Mouse (Mus musculus) megakaryocyte, embryonic 14.5 days (primary cell): ENCODE measurements around the gene Sept9. TPM values are rescaled to one million over a fixed set of nuclear protein-coding genes. Genes with fewer than 3 reads are reported as not detected.

Experiments
- H3K27me3 ChIP-seq: replicated peaks from 2 replicates; pipeline ENCODE3; 2012; ENCODE audit warnings: inconsistent platforms
- H3K36me3 ChIP-seq: replicated peaks from 2 replicates; pipeline ENCODE3; 2012; ENCODE audit warnings: low read length, inconsistent platforms, mixed read lengths
- H3K4me1 ChIP-seq: 2 replicates; pipeline ENCODE4 v1.6.1; 2012; ENCODE audit warnings: inconsistent platforms
- H3K4me3 ChIP-seq: replicated peaks from 2 replicates; pipeline ENCODE3; 2012; ENCODE audit warnings: moderate library complexity, mild to moderate bottlenecking, inconsistent platforms
- H3K9me3 ChIP-seq: 2 replicates; pipeline ENCODE4 v1.6.1; 2012; ENCODE audit warnings: inconsistent platforms
- FLI1 ChIP-seq: IDR thresholded peaks from 2 replicates; pipeline ENCODE4 v1.6.1; 2012; ENCODE audit warnings: low read length, inconsistent platforms, mixed read lengths
- GATA1 ChIP-seq: IDR thresholded peaks from 3 replicates; pipeline ENCODE4 v1.6.1; 2012; ENCODE audit warnings: mixed read lengths, low read length, inconsistent platforms, borderline replicate concordance
- polyA plus RNA-seq: library from polyadenylated mRNA; stranded (reverse); fragments of >175 nt; gene quantifications from 2 replicates; pipeline ENCODE4 v1.2.3, GENCODE M21; 2012; ENCODE audit warnings: low replicate concordance; ENCODE audit not compliant: insufficient read depth

Sept9 gene
- polyA plus RNA-seq, 1 experiment, result 618 TPM

DNA sequence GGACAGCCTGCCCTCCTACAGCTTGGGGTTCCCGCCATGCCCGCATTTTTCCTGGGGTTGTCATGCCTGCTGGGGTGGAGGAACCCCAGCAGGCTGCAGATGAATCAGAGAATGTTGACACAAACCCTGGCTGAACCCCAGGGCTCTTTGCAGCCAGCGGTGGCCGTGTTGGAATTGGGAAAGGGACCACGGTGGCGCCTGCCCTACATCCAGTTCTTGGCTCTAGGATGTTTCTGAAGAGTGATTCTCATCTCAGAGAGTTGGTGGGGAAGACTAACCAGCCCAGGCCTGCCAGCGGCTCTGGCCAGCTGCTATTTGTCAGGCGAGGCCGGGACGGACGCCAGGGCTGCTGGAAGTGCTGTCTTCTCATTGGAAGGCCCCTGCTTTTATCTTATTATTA, 115.8 kb downstream of the Sept9 start:
- Histone ChIP-seq H3K4me3 (no peak overlapping the region), H3K27me3 (no peaks in the 10 kb centered on the region), H3K36me3 (peaks cover 49% of the 10 kb centered on the region), H3K4me1 (peaks cover 100% of the 10 kb centered on the region), H3K9me3 (no peaks in the 10 kb centered on the region)
- TF ChIP-seq FLI1 (no peak), GATA1 (no peak)

DNA sequence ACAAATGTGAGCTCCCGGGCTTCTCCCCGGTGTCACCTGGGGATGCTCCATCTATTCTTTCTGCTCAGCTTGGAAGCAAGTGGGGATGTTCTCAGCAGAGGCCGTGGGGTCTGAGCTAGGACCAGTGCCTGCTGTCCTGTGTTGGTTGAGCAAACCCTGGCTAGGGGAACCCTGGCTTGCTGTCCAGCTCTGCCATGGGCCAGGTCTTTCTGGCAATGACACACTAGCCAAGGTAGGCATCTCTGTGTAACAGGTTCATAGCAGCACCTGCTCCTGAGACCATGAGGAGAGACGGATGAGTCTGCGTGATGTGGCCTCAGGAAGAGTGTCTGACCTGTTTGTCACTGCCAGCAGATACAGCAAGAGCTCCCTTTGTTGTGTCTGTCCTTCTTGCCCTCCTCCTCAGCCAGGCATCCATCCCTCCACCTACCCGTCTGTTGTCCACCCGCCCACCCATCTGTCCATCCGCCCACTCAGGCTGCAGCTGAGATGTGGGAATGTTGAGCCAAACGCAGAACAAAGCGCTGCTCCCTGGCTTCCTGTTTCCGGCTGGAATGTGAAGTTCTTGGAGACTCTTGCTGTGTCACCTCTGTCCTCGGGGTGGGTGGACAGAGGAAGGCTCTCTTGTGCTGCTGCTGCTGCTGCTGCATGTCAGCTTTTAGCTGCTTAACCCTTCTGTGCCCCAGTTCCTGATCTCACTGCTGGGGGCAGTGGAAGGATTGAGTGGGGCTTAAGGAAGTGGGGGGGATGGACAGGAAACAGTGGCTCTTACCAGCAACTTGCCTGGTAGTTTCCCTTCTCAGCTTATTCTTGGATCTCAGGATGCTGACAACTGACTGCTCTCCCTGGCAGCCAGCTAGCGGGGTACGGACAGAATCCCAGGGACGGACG, 117.2 kb downstream of the Sept9 start:
- no peaks in the 10 kb centered on the region for H3K9me3 ChIP-seq
- no peaks in the 10 kb centered on the region for H3K27me3 ChIP-seq
- peaks cover 38% of the 10 kb centered on the region for H3K36me3 ChIP-seq
- peaks cover 100% of the 10 kb centered on the region for H3K4me1 ChIP-seq
- TF ChIP-seq FLI1, result no peak
- TF ChIP-seq GATA1, result no peak
- peak overlapping the region; percentile 89 for H3K4me3 ChIP-seq

DNA sequence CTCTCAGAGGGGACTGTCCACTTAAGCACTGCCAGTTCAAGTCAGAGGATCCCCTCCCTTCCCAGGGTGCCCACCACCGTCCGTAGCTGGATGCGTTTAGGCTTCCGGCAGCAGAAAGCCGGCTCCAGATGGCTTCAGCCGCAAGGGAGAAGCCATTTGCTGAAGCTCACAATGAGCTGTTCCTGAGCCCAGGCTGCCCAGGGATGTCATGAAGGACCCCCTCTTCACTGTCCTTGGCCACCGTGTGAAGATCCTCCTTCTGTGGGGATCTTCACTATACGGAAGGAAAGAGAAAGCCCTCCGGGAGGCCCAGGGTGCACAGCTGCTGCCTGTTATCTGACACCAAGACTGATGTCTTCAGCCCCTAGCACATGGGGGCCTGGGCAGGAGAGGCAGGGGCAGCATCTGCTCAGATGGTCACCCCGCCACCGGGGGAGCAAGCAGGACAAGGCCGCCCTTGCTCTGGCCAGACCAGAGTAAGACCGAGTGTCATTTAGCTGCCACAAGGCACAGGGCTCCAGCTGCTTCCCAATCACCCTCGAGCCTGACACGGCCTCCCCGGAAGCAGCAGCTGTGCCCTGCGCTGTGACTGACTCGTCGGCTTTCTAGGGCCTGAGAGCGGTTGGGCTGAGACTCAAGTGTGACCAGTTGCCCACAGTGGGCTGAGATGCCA, 118.1 kb downstream of the Sept9 start:
- TF ChIP-seq FLI1, result no peak
- TF ChIP-seq GATA1, result no peak
- Histone ChIP-seq H3K9me3 (no peaks in the 10 kb centered on the region), H3K27me3 (no peaks in the 10 kb centered on the region), H3K4me3 (peak overlapping the region; percentile 89), H3K4me1 (peaks cover 100% of the 10 kb centered on the region), H3K36me3 (peaks cover 34% of the 10 kb centered on the region)

DNA sequence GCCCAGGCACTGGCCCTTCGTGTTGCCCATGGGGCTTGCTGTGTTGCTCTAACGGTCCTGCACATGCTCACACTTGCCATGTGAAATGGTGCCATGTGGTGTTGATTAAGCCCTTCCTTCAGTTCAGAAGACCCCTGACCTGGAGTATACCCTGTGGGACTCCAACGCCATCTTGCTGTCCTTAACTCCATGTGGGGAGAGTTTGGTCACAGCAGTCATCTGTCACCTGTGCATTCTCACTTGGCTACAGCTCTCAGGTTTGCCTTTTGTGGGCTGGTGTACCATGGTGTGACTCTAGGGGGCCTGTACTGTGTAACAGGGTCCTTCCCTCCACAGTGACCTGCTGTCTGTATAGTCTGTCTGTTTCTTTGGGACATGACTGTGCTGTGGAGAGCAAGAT, 118.7 kb downstream of the Sept9 start:
- no peaks in the 10 kb centered on the region for H3K27me3 ChIP-seq
- peaks cover 29% of the 10 kb centered on the region for H3K36me3 ChIP-seq
- no peaks in the 10 kb centered on the region for H3K9me3 ChIP-seq
- peaks cover 100% of the 10 kb centered on the region for H3K4me1 ChIP-seq
- no peak for TF ChIP-seq FLI1
- no peak for TF ChIP-seq GATA1
- peak overlapping the region; percentile 89 for H3K4me3 ChIP-seq

DNA sequence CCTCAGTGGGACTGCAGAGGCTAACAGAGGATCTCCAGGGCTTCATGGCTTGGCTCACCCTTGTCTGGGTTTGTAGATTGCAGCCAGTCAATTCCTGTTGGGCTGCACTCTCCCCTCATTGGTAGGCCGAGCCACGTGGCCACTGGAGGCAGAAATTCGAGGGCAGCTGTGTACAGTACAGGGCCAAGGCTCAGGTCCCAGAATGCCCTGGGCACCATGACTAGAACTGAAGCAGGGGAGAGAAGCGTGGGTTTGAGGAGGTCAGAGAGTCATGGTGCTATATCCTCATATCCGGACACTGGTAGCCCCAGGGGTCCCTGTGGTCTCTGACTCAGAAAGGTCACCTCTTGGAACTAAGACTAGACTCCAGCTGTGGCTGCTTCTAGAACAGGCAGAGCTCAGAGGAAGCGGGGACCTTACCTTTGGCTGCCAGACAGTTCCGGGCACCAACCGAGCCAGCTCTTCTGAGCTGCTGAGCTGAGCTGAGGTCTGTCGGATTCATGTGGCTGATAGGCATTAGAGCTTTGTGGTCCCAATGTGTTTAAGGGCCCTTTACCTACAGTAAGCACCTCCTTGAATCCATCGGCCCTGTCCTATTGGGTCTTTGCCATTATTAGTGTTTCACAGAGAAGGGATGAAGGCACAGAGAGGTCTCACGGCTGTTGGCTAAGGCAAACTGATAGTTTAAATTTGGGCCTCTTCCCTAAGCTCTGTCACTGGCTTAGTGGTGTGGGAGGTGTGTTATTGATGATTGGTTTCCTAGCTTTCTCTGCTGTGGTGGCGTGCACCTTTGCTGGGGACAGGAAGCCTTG, 119.5 kb downstream of the Sept9 start:
- peaks cover 100% of the 10 kb centered on the region for H3K4me1 ChIP-seq
- no peaks in the 10 kb centered on the region for H3K27me3 ChIP-seq
- H3K36me3 ChIP-seq, result peaks cover 29% of the 10 kb centered on the region
- H3K9me3 ChIP-seq, result no peaks in the 10 kb centered on the region
- H3K4me3 ChIP-seq, result peak overlapping the region; percentile 89
- no peak for TF ChIP-seq FLI1
- TF ChIP-seq GATA1, result no peak; the same call in 2 of the 3 replicates

DNA sequence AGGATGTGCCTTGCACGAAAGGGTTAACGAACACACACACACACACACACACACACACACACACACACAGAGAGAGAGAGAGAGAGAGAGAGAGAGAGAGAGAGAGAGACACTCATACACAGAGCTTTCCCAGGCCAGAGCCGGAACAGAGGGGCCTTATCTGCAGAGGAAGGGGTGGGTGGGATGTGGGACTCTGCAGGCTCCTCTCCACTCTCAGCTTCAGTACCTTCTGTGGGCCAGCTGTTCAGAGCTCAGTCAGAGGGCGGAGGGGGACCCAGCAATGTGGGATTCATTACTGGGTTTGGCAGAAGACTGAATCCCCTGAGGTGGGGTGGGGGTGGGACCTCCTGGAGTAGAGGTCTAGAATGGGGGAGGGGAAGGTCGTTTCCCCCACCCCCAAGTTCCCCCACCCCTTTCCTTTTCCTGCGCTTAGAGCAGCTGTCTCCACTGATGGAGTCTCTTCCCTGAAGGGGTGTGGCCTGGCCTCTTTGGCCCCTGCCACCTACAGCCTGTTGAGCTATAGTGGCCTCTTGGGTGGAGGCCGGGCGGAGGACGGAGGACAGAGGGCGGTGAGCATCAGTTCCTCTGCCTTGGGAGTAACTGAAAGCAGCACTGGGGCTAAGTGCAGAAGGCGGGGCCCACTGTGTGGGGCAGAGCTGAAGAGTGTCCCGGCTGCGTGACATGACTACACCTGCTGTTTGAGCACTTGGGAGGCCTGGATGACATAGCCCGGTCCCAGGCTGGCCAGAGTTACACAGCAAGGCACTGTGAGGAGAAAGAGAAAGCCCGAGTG, 120.3 kb downstream of the Sept9 start:
- peaks cover 100% of the 10 kb centered on the region for H3K4me1 ChIP-seq
- H3K27me3 ChIP-seq, result no peaks in the 10 kb centered on the region
- TF ChIP-seq GATA1 (no peak), FLI1 (no peak)
- peaks cover 25% of the 10 kb centered on the region for H3K36me3 ChIP-seq
- H3K4me3 ChIP-seq, result peak overlapping the region; percentile 89
- no peaks in the 10 kb centered on the region for H3K9me3 ChIP-seq

DNA sequence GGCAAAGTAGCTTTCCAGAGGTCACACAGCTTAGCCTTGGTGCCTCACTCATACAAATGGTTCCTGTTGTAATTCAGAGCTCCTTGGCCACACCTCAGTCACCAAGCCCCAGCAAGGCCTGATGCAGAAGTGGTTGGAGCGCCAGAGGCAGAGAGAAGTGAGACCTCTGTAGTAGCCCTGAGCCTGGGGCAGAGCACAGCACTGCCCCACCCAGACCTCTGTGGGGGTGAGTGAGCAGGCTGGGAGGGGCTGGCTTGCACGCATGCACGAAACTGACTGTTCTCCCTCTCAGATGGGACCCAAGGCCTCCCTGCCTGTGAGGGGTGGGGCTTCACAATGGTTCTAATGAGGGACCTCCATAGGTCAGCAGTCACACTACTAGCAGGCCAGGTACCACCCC, 121.0 kb downstream of the Sept9 start:
- TF ChIP-seq GATA1 (no peak), FLI1 (no peak)
- peaks cover 23% of the 10 kb centered on the region for H3K36me3 ChIP-seq
- H3K27me3 ChIP-seq, result no peaks in the 10 kb centered on the region
- H3K9me3 ChIP-seq, result no peaks in the 10 kb centered on the region
- H3K4me1 ChIP-seq, result peaks cover 100% of the 10 kb centered on the region
- H3K4me3 ChIP-seq, result peak overlapping the region; percentile 89

DNA sequence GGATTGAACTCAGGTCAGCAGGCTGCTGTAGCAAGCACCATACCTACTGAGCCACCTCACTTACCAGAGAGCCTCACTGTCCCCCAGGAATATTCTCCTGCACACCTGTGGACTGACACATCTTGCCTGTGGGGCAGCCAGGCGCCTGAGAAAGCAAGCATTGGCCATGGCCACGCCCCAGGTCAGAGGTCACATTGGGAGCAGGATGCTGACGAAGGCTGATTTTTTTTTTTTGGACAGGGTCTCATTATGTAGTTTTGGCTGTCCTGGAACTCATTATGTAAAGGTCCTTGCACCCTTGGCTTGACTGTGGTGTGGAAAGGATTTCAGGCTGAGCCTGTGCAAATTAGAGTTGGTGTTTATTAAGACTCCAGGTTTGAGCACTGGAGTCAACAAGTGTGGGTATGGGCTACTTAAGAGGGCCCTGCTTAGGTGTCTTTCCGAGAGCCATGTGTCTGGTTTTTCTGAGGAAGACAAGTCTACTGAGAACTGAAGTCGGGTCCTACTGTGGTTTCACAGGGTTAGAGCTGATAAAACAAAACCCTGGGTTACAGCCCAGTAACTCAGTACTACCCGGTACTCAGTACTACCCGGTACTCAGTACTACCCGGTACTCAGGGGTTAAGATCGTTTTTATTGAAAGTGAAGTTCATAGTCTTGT, 122.0 kb downstream of the Sept9 start:
- H3K9me3 ChIP-seq, result no peaks in the 10 kb centered on the region
- peaks cover 23% of the 10 kb centered on the region for H3K36me3 ChIP-seq
- TF ChIP-seq FLI1, result no peak
- no peak for TF ChIP-seq GATA1
- H3K27me3 ChIP-seq, result no peaks in the 10 kb centered on the region
- H3K4me1 ChIP-seq, result peaks cover 100% of the 10 kb centered on the region
- H3K4me3 ChIP-seq, result peak overlapping the region; percentile 23

DNA sequence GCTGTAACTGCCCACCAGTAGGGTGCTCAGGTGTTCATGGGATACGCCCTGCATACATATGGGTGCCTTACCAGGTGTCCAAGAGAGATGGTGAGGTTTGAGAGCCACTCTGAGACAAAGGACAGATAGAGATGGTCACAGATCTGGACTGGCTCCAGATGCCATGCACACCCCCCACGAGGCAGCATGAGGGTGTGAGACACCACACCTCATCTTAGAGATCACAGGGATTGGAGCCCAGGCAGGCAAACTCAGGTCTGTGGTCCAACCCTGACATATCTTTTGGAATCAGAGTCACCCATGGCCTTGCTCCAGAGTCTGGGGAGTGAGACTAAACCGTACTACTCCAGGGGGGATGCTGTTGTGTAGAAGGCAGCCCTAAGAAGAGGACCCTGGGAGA, 122.8 kb downstream of the Sept9 start:
- H3K4me1 ChIP-seq, result peaks cover 100% of the 10 kb centered on the region
- no peaks in the 10 kb centered on the region for H3K9me3 ChIP-seq
- H3K27me3 ChIP-seq, result no peaks in the 10 kb centered on the region
- H3K36me3 ChIP-seq, result peaks cover 25% of the 10 kb centered on the region
- TF ChIP-seq FLI1 (no peak), GATA1 (no peak)
- H3K4me3 ChIP-seq, result peak overlapping the region; percentile 33
